Mouse (Mus musculus) layer of hippocampus, postnatal 36 days (tissue): ENCODE data around the gene Bend5. TPM values are rescaled to one million over a fixed set of nuclear protein-coding genes. Genes with fewer than 3 reads are reported as not detected.
A peak's percentile ranks its signal among the peaks of the same experiment; 100 is the strongest.

Experiments used
- DNase-seq, 2 experiments: peaks; one replicate each; pipeline ENCODE4 v3.0.0; 2022
- total RNA-seq, 2 experiments: library from RNA; stranded (reverse); gene quantifications; 2 replicates each; pipeline ENCODE4 v1.2.3; 2021

The Bend5 gene
- total RNA-seq, 2 experiments from 2014 or later = 10.5 to 12.5 TPM

GRCm38 (mm10) chr4:111487233-111487843 is 72.5 kb downstream of the Bend5 start:
- no peak for DNase-seq

- no peak for DNase-seq
Observed at GRCm38 (mm10) chr4:111493750-111494404, 79.1 kb downstream of the Bend5 start.

GRCm38 (mm10) chr4:111495949-111496348 is 81.1 kb downstream of the Bend5 start:
- peak; percentile 63 to 67 for DNase-seq

GRCm38 (mm10) chr4:111498751-111499150 is 83.9 kb downstream of the Bend5 start:
- DNase-seq = peak; percentile 52 to 70

GRCm38 (mm10) chr4:111501441-111501840 is 86.6 kb downstream of the Bend5 start:
- no peak for DNase-seq

- no peak for DNase-seq
Observed at GRCm38 (mm10) chr4:111502965-111503727, 88.3 kb downstream of the Bend5 start.

GRCm38 (mm10) chr4:111504952-111505351 is 90.1 kb downstream of the Bend5 start:
- no peak for DNase-seq
